In the genomic region with DNA sequence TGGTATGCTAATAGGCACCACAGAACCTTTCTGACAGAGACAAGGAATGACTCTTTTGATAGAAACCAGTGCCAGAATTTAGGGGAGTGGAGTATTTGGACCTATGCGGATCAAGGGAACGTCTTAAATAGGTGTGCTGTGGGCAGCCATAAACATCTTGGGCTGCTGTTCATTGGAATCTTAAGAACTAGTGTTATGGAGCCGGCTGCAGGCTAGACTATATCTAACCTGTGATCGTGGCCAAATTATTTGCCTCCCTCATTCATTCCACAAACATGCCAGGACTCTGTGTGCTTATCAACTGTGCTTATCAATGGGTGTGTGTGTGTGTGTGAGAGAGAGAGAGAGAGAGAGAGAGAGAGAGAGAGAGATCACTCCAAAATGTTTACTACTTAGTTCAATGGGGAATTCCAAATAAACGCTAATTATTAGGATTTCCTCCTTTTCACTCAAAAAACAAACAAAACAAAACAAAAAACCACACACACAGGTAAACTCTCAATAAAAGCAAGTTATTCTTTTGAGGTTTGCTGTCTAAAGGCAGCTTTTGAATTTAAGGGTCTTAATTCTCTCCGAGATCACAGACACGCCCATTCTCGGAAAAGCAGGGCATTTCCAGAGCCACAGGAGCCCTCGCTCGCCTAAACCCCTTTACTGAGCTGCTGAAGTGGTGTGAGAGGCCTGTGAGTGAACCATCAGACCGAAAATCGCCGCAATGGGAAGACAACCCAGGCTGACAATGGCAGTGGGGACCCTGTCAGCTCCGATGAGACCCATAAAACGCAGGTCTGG, we compare ENCODE assay signal across 9 mouse cellular contexts. TPM values are rescaled to one million over a fixed set of nuclear protein-coding genes. Genes with fewer than 3 reads are reported as not detected.
DNase-seq lines count a peak whose midpoint lies in the region; ATAC-seq and TF ChIP-seq lines count a peak whose summit lies in the region.
"Had no signal": no experiment of that assay in that cellular context is flagged by ENCODE, and none has a peak within 500 bp of the region (broad histone marks: within the 10 kb centered on the region; RNA-seq: fewer than 3 reads in every experiment).

No protein-coding gene starts in this region.

- no peak for TF ChIP-seq CTCF in kidney, postnatal 0 days (IDR thresholded peaks at IDR 0.05; ENCODE audit: low read depth)
- TF ChIP-seq CTCF in cortical plate, adult 2 months (IDR thresholded peaks at IDR 0.05; ENCODE audit: extremely low read depth, insufficient read depth, low read length): no peak

- intact Hi-C loops in left cerebral cortex, postnatal 25 days (cut with DNase I): no loop called here

- H3K27ac ChIP-seq in kidney, postnatal 0 days: peak overlapping the region; percentile 100
- peak overlapping the region; percentile 91 for H3K27ac ChIP-seq in cortical plate, adult 2 months (ENCODE audit: insufficient read depth, low read length)
- H3K27ac ChIP-seq in intestine, embryonic 14.5 days (ENCODE audit: low read depth): peak overlapping the region; percentile 99
- H3K27ac ChIP-seq in midbrain, embryonic 15.5 days: peak overlapping the region; percentile 100

- 0 out of 2 replicates have a peak, but pooled peaks cover 6% of the 10 kb centered on the region for H3K4me1 ChIP-seq in kidney, postnatal 0 days (replicated peaks; ENCODE audit: insufficient read depth, low read length)
- H3K4me1 ChIP-seq in cortical plate, adult 2 months (ENCODE audit: control insufficient read depth, insufficient read depth, low read length): peaks cover 3% of the 10 kb centered on the region; the same call in 1 of the 2 replicates
- H3K4me1 ChIP-seq in intestine, embryonic 14.5 days (replicated peaks; ENCODE audit: control insufficient read depth, insufficient read depth, low read length): peaks cover 15% of the 10 kb centered on the region
- peaks cover 34% of the 10 kb centered on the region for H3K4me1 ChIP-seq in midbrain, embryonic 15.5 days

- H3K4me3 ChIP-seq in kidney, postnatal 0 days (replicated peaks; ENCODE audit: low read depth, low read length): peak overlapping the region; percentile 93
- H3K4me3 ChIP-seq in cortical plate, adult 2 months (ENCODE audit: insufficient read depth, low read length): peak overlapping the region; percentile 55
- H3K4me3 ChIP-seq in intestine, embryonic 14.5 days (ENCODE audit: low read depth, low read length): peak overlapping the region; percentile 83
- peak overlapping the region; percentile 98 for H3K4me3 ChIP-seq in midbrain, embryonic 15.5 days

- ATAC-seq in kidney, postnatal 0 days (replicated peaks; ENCODE audit: low FRiP score, low read depth): no peak
- ATAC-seq in intestine, embryonic 14.5 days (replicated peaks; ENCODE audit: low FRiP score, low TSS enrichment, low read depth): no peak; the same call in 1 of the 2 replicates
- ATAC-seq in midbrain, embryonic 15.5 days (replicated peaks): no peak; the same call in 1 of the 2 replicates

- 5% methylated on average over 15 of the region's 15 CpGs for WGBS in kidney, postnatal 0 days
- WGBS in intestine, embryonic 14.5 days: 2% methylated on average over 15 of the region's 15 CpGs
- WGBS in midbrain, embryonic 15.5 days: 8% methylated on average over 15 of the region's 15 CpGs

- no peaks in the 10 kb centered on the region for H3K36me3 ChIP-seq in kidney, postnatal 0 days (ENCODE audit: insufficient read depth, low read length)
- H3K36me3 ChIP-seq in intestine, embryonic 14.5 days (ENCODE audit: control insufficient read depth, insufficient read depth, low read length): no peaks in the 10 kb centered on the region
- no peaks in the 10 kb centered on the region for H3K36me3 ChIP-seq in midbrain, embryonic 15.5 days (replicated peaks)

- TF ChIP-seq POLR2A in cortical plate, adult 2 months (IDR thresholded peaks at IDR 0.05; ENCODE audit: extremely low read depth, insufficient read depth, low read length): no peak

- H3K4me2 ChIP-seq in kidney, postnatal 0 days (ENCODE audit: low read length): peak overlapping the region; percentile 77
- H3K4me2 ChIP-seq in intestine, embryonic 14.5 days (ENCODE audit: low read length): peak overlapping the region; percentile 62
- H3K4me2 ChIP-seq in midbrain, embryonic 15.5 days: peak overlapping the region; percentile 75

- peak; percentile 14 for DNase-seq in kidney, postnatal 0 days (ENCODE audit: low spot score)
- no peak for DNase-seq in kidney, postnatal 14 days
- peak; percentile 54 for DNase-seq in intestine, embryonic 14.5 days (ENCODE audit: low spot score)
- DNase-seq in frontal cortex, postnatal 25 days (ENCODE audit: low spot score in 2 of 2): no peak
- no peak for DNase-seq in left cerebral cortex, postnatal 25 days (ENCODE audit: low spot score in 2 of 2)
- DNase-seq in right cerebral cortex, postnatal 10 days (ENCODE audit: low spot score in 2 of 2): no peak

- H3K9me3 ChIP-seq in kidney, postnatal 0 days (replicated peaks; ENCODE audit: low read length): no peaks in the 10 kb centered on the region
- H3K9me3 ChIP-seq in intestine, embryonic 14.5 days (ENCODE audit: control insufficient read depth, low read length): no peaks in the 10 kb centered on the region
- H3K9me3 ChIP-seq in midbrain, embryonic 15.5 days: no peaks in the 10 kb centered on the region

- peak overlapping the region; percentile 80 for H3K9ac ChIP-seq in kidney, postnatal 0 days (ENCODE audit: low read depth, low read length)
- peak overlapping the region; percentile 78 for H3K9ac ChIP-seq in intestine, embryonic 14.5 days (ENCODE audit: low read length)
- H3K9ac ChIP-seq in midbrain, embryonic 15.5 days: peak overlapping the region; percentile 89

- H3K27me3 ChIP-seq in kidney, postnatal 0 days (ENCODE audit: insufficient read depth, low read length): no peaks in the 10 kb centered on the region
- H3K27me3 ChIP-seq in intestine, embryonic 14.5 days (replicated peaks; ENCODE audit: control insufficient read depth, insufficient read depth, low read length): no peaks in the 10 kb centered on the region
- no peaks in the 10 kb centered on the region for H3K27me3 ChIP-seq in midbrain, embryonic 15.5 days (replicated peaks)

RNA-seq across cellular contexts. Expression of a gene that starts 0.8 kb away (rescaled TPM):
- 85.1 and 88.0 TPM in 2 replicates for polyA plus RNA-seq in kidney, postnatal 0 days (2015; fragmentation: Nextera tagmentation; extraction: Ambion mirVana)
- 89.9 TPM in 2 replicates for polyA plus RNA-seq in cortical plate, adult 2 months (2012; rRNA removed)
- polyA plus RNA-seq in intestine, embryonic 14.5 days (2014; fragmentation: Nextera tagmentation; extraction: Ambion mirVana): 74.2 and 81.2 TPM in 2 replicates
- 104 and 110 TPM in 2 replicates for polyA plus RNA-seq in midbrain, embryonic 15.5 days (2015; fragmentation: Nextera tagmentation; extraction: Ambion mirVana)
- total RNA-seq in left cerebral cortex, postnatal 25 days (2021): 100 to 1,000 TPM; 129 to 130 TPM

RNA-seq across cellular contexts. Expression of a gene that starts 15.1 kb away (rescaled TPM):
- 0.24 and 0.32 TPM in 2 replicates for polyA plus RNA-seq in kidney, postnatal 0 days (2015; fragmentation: Nextera tagmentation; extraction: Ambion mirVana)
- 0.25 TPM in 2 replicates for polyA plus RNA-seq in cortical plate, adult 2 months (2012; rRNA removed)
- polyA plus RNA-seq in intestine, embryonic 14.5 days (2014; fragmentation: Nextera tagmentation; extraction: Ambion mirVana): 0.39 and 0.85 TPM in 2 replicates
- 1.0 and 1.2 TPM in 2 replicates for polyA plus RNA-seq in midbrain, embryonic 15.5 days (2015; fragmentation: Nextera tagmentation; extraction: Ambion mirVana)
- under 1 TPM; 0.11 to 0.48 TPM for total RNA-seq in left cerebral cortex, postnatal 25 days (2021)
- total RNA-seq: common myeloid progenitor, adult 5-6 weeks had no signal

Comparison
In these comparisons a context has a peak if more than half of its experiments do, and no peak if none do; other contexts are left out.
1. DNase-seq: peak in kidney, postnatal 0 days (single experiment) and intestine, embryonic 14.5 days (single experiment); none in kidney, postnatal 14 days (single experiment), frontal cortex, postnatal 25 days (0 of 2), left cerebral cortex, postnatal 25 days (0 of 2) and right cerebral cortex, postnatal 10 days (0 of 2).
2. Peak in every context shown above with its lines, with median percentiles within 50 percentile points of each other: H3K27ac ChIP-seq, H3K4me2 ChIP-seq, H3K4me3 ChIP-seq and H3K9ac ChIP-seq.